Comparison of ENCODE assay signal across 8 mouse cellular contexts in the genomic region with DNA sequence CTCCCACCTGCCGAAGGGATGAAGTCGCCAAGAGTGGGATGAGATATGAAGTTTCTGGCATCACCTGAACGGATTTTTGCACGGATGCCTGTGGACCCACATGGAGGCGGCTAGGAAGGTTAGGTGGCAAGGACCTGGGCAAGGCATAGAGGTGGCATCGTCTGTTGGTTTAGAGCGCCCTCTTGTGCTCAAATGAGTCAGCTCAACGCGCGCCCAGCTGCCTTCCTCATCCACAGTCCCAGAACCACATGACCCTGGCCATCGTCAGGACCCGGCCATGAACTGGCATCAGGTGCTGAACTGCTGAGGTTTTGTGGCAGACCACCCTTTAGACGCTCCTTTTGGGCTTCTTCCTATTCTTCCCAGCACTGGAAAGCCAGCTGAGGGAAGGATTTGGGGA. TPM values are rescaled to one million over a fixed set of nuclear protein-coding genes. Genes with fewer than 3 reads are reported as not detected.
DNase-seq lines count a peak whose midpoint lies in the region; ATAC-seq lines count a peak whose summit lies in the region.

No protein-coding gene starts in this region.

- no peak overlapping the region for H3K4me3 ChIP-seq in heart, embryonic 13.5 days

- no peak overlapping the region for H3K27ac ChIP-seq in heart, embryonic 13.5 days (replicated peaks)

- peaks cover 100% of the 10 kb centered on the region for H3K27me3 ChIP-seq in heart, embryonic 13.5 days (replicated peaks)

- peak; percentile 33 for DNase-seq in adrenal gland, adult 8-10 months
- peak; percentile 88 for DNase-seq in embryo, embryonic 11 days
- DNase-seq in kidney, postnatal 14 days, result peak; percentile 78
- DNase-seq in lung, adult 18-20 months, result peak; percentile 64 to 70
- peak; percentile 53 to 62 for DNase-seq in thymus, postnatal 36 days

- ATAC-seq in CD4-positive, CD25-positive, alpha-beta regulatory T cell, adult 4 months, result peak; percentile 74
- ATAC-seq in heart, embryonic 13.5 days (ENCODE audit: extremely low read depth, insufficient number of reproducible peaks, low FRiP score, low TSS enrichment), result 0 out of 2 replicates have a peak, but pooled peaks have one; percentile 35
- peak; percentile 45; the same call in 1 of the 2 replicates for ATAC-seq in neutrophil, adult 5-6 weeks (ENCODE audit: extremely low read depth, insufficient number of reproducible peaks, low FRiP score, poor library complexity, severe bottlenecking)

- peaks cover 5% of the 10 kb centered on the region; the same call in 1 of the 2 replicates for H3K4me1 ChIP-seq in heart, embryonic 13.5 days

- H3K4me2 ChIP-seq in heart, embryonic 13.5 days, result no peak overlapping the region

- H3K9ac ChIP-seq in heart, embryonic 13.5 days, result no peak overlapping the region

- no peaks in the 10 kb centered on the region for H3K36me3 ChIP-seq in heart, embryonic 13.5 days

- no peaks in the 10 kb centered on the region for H3K9me3 ChIP-seq in heart, embryonic 13.5 days

- 2% methylated on average over 13 of the region's 13 CpGs for WGBS in heart, embryonic 13.5 days

RNA-seq across cellular contexts. Expression of a gene that starts 12.0 kb away (rescaled TPM):
- polyA plus RNA-seq in CD4-positive, CD25-positive, alpha-beta regulatory T cell, adult 4 months (2017; shearing (Covaris generic)), result not detected
- total RNA-seq in adrenal gland, adult 8-10 months (2022), result 10 to 100 TPM; 12.0 to 27.5 (median 17.3) TPM
- 0.13 and 0.76 TPM in 2 replicates for polyA plus RNA-seq in heart, embryonic 13.5 days (2015; fragmentation: Nextera tagmentation; extraction: Ambion mirVana)
- not detected in 2 replicates for total RNA-seq in neutrophil, adult 5-6 weeks (2017)

RNA-seq across cellular contexts. Expression of a gene that starts 44.5 kb away (rescaled TPM):
- polyA plus RNA-seq in CD4-positive, CD25-positive, alpha-beta regulatory T cell, adult 4 months (2017; shearing (Covaris generic)), result not detected
- 1 to 10 TPM; 1.3 to 3.1 (median 2.3) TPM for total RNA-seq in adrenal gland, adult 8-10 months (2022)
- polyA plus RNA-seq in heart, embryonic 13.5 days (2015; fragmentation: Nextera tagmentation; extraction: Ambion mirVana), result 0.79 TPM in 1 of 2 replicates, not detected in the other
- total RNA-seq in neutrophil, adult 5-6 weeks (2017), result not detected in 2 replicates

RNA-seq across cellular contexts. Expression of a gene that starts 54.3 kb away (rescaled TPM):
- 1 to 10 TPM; 5.8 to 7.7 TPM for polyA plus RNA-seq in CD4-positive, CD25-positive, alpha-beta regulatory T cell, adult 4 months (2017; shearing (Covaris generic))
- 1 to 10 TPM; 6.2 to 9.3 (median 8.2) TPM for total RNA-seq in adrenal gland, adult 8-10 months (2022)
- polyA plus RNA-seq in heart, embryonic 13.5 days (2015; fragmentation: Nextera tagmentation; extraction: Ambion mirVana), result 13.7 and 14.9 TPM in 2 replicates
- total RNA-seq in neutrophil, adult 5-6 weeks (2017), result 1.6 and 2.2 TPM in 2 replicates

RNA-seq across cellular contexts. Expression of a gene that starts 54.4 kb away (rescaled TPM):
- 100 to 1,000 TPM; 189 to 216 TPM for polyA plus RNA-seq in CD4-positive, CD25-positive, alpha-beta regulatory T cell, adult 4 months (2017; shearing (Covaris generic))
- total RNA-seq in adrenal gland, adult 8-10 months (2022), result 100 to 1,000 TPM; 250 to 360 (median 279) TPM
- polyA plus RNA-seq in heart, embryonic 13.5 days (2015; fragmentation: Nextera tagmentation; extraction: Ambion mirVana), result 400 and 448 TPM in 2 replicates
- 73.6 and 102 TPM in 2 replicates for total RNA-seq in neutrophil, adult 5-6 weeks (2017)

Comparison
In these comparisons a context has a peak if more than half of its experiments do, and no peak if none do; other contexts are left out.
1. DNase-seq: peak in every context shown above with its lines; median percentile 88 in embryo, embryonic 11 days; 78 in kidney, postnatal 14 days; 67 in lung, adult 18-20 months; 58 in thymus, postnatal 36 days; 33 in adrenal gland, adult 8-10 months.
2. RNA of a gene that starts 12.0 kb away (total RNA-seq): 12.0 to 27.5 TPM in adrenal gland, adult 8-10 months; not detected in neutrophil, adult 5-6 weeks; every median in the first group is over 10 times any median in the second.
3. Peak in every context shown above with its lines, with median percentiles within 50 percentile points of each other: ATAC-seq.